Mouse (Mus musculus) cortical plate, adult 2 months (tissue): ENCODE results near the gene Diaph2. TPM values are rescaled to one million over a fixed set of nuclear protein-coding genes. Genes with fewer than 3 reads are reported as not detected.
"Not testable (repeated sequence)": the region's sequence is repeated elsewhere in the genome, so short reads cannot be mapped to it uniquely, and the experiment has no call there.

Source experiments
- H3K27ac ChIP-seq: fragments of 200-500 bp; 2 replicates; pipeline ENCODE4 v1.5.1; 2012; ENCODE audit warnings: low read length, control low read depth, inconsistent platforms; ENCODE audit not compliant: insufficient read depth
- H3K4me1 ChIP-seq: fragments of 200-500 bp; 2 replicates; pipeline ENCODE4 v1.6.1; 2011; ENCODE audit warnings: low read length; ENCODE audit not compliant: control insufficient read depth, insufficient read depth
- H3K4me3 ChIP-seq: fragments of 200-500 bp; 2 replicates; pipeline ENCODE4 v1.5.1; 2011; ENCODE audit warnings: mild to moderate bottlenecking, low read length, control low read depth; ENCODE audit not compliant: insufficient read depth
- CTCF ChIP-seq: fragments of 200-500 bp; IDR thresholded peaks from 2 replicates; pipeline ENCODE4 v1.5.1; 2011; ENCODE audit warnings: mild to moderate bottlenecking, control low read depth, low read length; ENCODE audit not compliant: insufficient read depth; ENCODE audit errors: extremely low read depth
- POLR2A ChIP-seq: fragments of 200-500 bp; IDR thresholded peaks from 2 replicates; pipeline ENCODE4 v1.6.1; 2011; ENCODE audit warnings: mild to moderate bottlenecking, low read length, control low read depth; ENCODE audit not compliant: insufficient read depth; ENCODE audit errors: extremely low read depth
- polyA plus RNA-seq: library from polyadenylated mRNA; depleted of rRNA; stranded (reverse); fragments of >200 nt; gene quantifications from 2 replicates; pipeline ENCODE4 v1.2.3, GENCODE M21; 2012

The Diaph2 gene
- polyA plus RNA-seq, 1 experiment = 9.2 TPM

GRCm38 (mm10) chrX:130253664-130254063, 504.1 kb downstream of the Diaph2 start:
- TF ChIP-seq CTCF (no peak), POLR2A (no peak)
- Histone ChIP-seq H3K27ac (no peak overlapping the region), H3K4me3 (no peak overlapping the region), H3K4me1 (no peaks in the 10 kb centered on the region)

- no peak overlapping the region for H3K27ac ChIP-seq
- TF ChIP-seq CTCF = no peak
- no peak for TF ChIP-seq POLR2A
- no peaks in the 10 kb centered on the region for H3K4me1 ChIP-seq
- no peak overlapping the region for H3K4me3 ChIP-seq
Observed at GRCm38 (mm10) chrX:130265707-130266106, 516.2 kb downstream of the Diaph2 start.

- H3K4me1 ChIP-seq = no peaks in the 10 kb centered on the region
- H3K27ac ChIP-seq = no peak overlapping the region
- no peak overlapping the region for H3K4me3 ChIP-seq
- TF ChIP-seq CTCF (no peak), POLR2A (no peak)
Observed at GRCm38 (mm10) chrX:130279144-130279543, 529.6 kb downstream of the Diaph2 start.

- H3K27ac ChIP-seq = no peak overlapping the region
- no peak overlapping the region for H3K4me3 ChIP-seq
- H3K4me1 ChIP-seq = no peaks in the 10 kb centered on the region
- TF ChIP-seq POLR2A (no peak), CTCF (no peak)
Observed at GRCm38 (mm10) chrX:130281484-130281883, 531.9 kb downstream of the Diaph2 start.

- TF ChIP-seq POLR2A (no peak), CTCF (no peak)
- no peak overlapping the region for H3K4me3 ChIP-seq
- no peak overlapping the region for H3K27ac ChIP-seq
- H3K4me1 ChIP-seq = no peaks in the 10 kb centered on the region
Observed at GRCm38 (mm10) chrX:130287032-130287431, 537.5 kb downstream of the Diaph2 start.

- no peak overlapping the region for H3K27ac ChIP-seq
- TF ChIP-seq POLR2A (no peak), CTCF (no peak)
- no peaks in the 10 kb centered on the region for H3K4me1 ChIP-seq
- H3K4me3 ChIP-seq = no peak overlapping the region
Observed at GRCm38 (mm10) chrX:130289775-130290174, 540.2 kb downstream of the Diaph2 start.

- no peaks in the 10 kb centered on the region for H3K4me1 ChIP-seq
- no peak overlapping the region for H3K27ac ChIP-seq
- H3K4me3 ChIP-seq = no peak overlapping the region
- TF ChIP-seq POLR2A (no peak), CTCF (no peak)
Observed at GRCm38 (mm10) chrX:130350808-130351435, 601.4 kb downstream of the Diaph2 start.

GRCm38 (mm10) chrX:130351480-130351879, 601.9 kb downstream of the Diaph2 start:
- no peak overlapping the region for H3K4me3 ChIP-seq
- TF ChIP-seq CTCF (no peak), POLR2A (no peak)
- H3K27ac ChIP-seq = no peak overlapping the region
- no peaks in the 10 kb centered on the region for H3K4me1 ChIP-seq

- TF ChIP-seq POLR2A = no peak
- TF ChIP-seq CTCF = no peak
- Histone ChIP-seq H3K4me1 (no peaks in the 10 kb centered on the region), H3K27ac (no peak overlapping the region), H3K4me3 (no peak overlapping the region)
Observed at GRCm38 (mm10) chrX:130393508-130394145, 644.1 kb downstream of the Diaph2 start.

- TF ChIP-seq CTCF = no peak
- no peak for TF ChIP-seq POLR2A
- H3K27ac ChIP-seq = no peak overlapping the region
- no peak overlapping the region for H3K4me3 ChIP-seq
- H3K4me1 ChIP-seq = no peaks in the 10 kb centered on the region
Observed at GRCm38 (mm10) chrX:130403214-130403613, 653.7 kb downstream of the Diaph2 start.

GRCm38 (mm10) chrX:130407471-130407870, 657.9 kb downstream of the Diaph2 start:
- not testable (repeated sequence) for H3K4me3 ChIP-seq, H3K4me1 ChIP-seq

More at GRCm38 (mm10) chrX:130407471-130407870, 657.9 kb downstream of the Diaph2 start:
- H3K27ac ChIP-seq = not testable (repeated sequence)
